Mouse (Mus musculus) frontal cortex, postnatal 36 days (tissue): ENCODE measurements at regions not wholly inside any gene's neighbourhood (a gene's known extent, or its start where the extent isn't known, plus 50 kb on each side); places are given as distances from the start of the nearest gene placed in this dataset.

Experiments used
- DNase-seq, 2 experiments: peaks; one replicate each; pipeline ENCODE4 v3.0.0; 2022; ENCODE audit warnings: low spot score in 2 of 2

DNA sequence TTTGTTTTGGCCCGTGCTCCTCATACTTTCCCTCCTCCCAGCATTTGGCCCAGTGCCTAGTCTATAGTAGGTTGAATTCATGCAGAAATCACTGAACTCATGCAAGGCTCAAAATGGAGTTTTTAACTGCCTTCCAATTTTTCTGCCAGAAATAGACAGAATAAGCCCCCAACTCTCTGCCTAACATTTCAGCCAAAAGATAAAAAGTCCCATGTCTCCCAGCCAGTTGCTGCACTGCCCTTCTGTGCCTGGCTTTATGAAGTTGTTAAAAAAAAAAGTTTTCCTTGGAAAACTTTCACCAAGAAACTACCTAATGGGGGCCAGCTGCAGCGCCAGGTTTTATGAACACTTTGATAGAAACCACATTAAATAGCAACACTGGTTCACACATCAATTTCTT lies 222.0 kb downstream of the Zic3 start:
- no peak for DNase-seq

DNA sequence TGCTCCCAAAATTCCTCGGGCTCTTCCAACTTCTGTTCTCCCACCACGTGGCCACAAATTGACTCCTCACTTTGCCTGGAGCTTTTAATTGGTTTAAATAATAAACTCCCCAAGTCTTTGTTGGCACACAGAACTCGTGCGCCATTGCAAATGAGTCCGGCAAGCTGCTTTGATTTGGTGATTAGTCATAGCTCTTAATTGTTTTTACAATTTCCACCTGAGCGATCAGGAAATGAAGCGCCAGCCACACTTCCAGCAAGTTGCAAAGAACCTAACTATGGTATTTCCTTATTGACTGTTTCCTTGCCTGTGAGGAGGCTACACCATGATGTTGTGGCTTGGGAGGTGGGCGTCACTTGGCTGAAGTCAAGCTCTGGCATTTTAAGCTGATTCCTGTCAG lies 233.5 kb downstream of the Zic3 start:
- peak in 1 of 2 experiments; percentile 2 for DNase-seq

GRCm38 (mm10) chrX:58282903-58283302 lies 260.4 kb downstream of the Zic3 start:
- DNase-seq: no peak

GRCm38 (mm10) chrX:58322832-58323231 lies 300.3 kb downstream of the Zic3 start:
- no peak for DNase-seq

DNA sequence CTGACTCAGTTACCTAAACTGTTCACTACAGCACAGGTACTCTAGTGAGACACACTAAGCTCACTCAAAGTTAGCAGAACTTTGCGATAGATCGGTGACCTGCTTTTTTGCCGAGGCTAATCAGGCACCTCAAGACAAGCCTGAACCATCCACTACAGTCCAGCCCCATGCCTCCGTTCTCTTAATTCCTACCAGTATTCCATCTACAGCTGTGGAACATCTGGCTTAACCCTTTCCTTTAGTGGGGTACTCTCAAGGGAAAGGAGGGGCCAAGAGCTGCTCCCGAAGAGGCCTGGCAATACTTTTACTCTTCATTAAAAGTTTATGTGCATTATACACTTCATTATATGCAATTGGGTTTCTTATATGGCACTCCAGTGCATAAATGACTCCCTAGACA lies 329.1 kb downstream of the Zic3 start:
- DNase-seq: no peak

DNA sequence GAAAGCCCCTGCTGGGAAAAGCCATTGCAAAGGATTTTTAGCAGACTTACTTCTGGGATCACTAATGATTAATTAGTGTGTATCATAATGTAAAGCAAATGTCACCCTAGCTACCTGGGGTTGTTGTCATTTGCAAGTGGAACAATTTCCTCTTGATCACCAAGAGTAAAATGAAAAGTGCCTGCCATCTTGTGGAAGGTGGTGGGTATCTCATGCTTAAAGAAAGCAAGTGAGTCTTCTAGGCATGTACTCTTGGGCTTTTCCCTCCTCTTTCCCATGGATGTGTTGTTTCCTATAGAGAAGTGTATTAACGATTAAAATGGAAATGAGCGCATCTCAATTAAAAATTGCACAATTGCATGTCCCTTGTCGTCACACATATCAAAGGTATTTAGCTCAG lies 355.4 kb downstream of the Zic3 start:
- DNase-seq: peak in 1 of 2 experiments; percentile 11
